Mouse (Mus musculus) heart, postnatal 25 days (tissue): ENCODE measurements around the gene Gdpgp1. TPM values are rescaled to one million over a fixed set of nuclear protein-coding genes. Genes with fewer than 3 reads are reported as not detected.

ENCODE experiments used
- DNase-seq: peaks from one replicate; pipeline ENCODE4 v3.0.0; 2022; ENCODE audit warnings: low spot score
- intact Hi-C: fragments of 180-260 bp; cut with DNase I; formaldehyde crosslinking; loops from one replicate; pipeline ENCODE4 v1.15.1; 2025
- total RNA-seq, 2 experiments: library from RNA; stranded (reverse); gene quantifications; 2 replicates each; pipeline ENCODE4 v1.2.3; 2021

Gene Gdpgp1
- total RNA-seq, 2 experiments from 2014 or later = 1.4 to 1.8 TPM

- intact Hi-C loops = no loop called here
- DNase-seq = no peak
Measured at GRCm38 (mm10) chr7:80267764-80268163, 35.1 kb downstream of the Gdpgp1 start.

GRCm38 (mm10) chr7:80268897-80269750, 36.5 kb downstream of the Gdpgp1 start, which contains the start of gene Vps33b:
Gene Vps33b (plus strand): TSS chr7:80269649.
- intact Hi-C loops = no loop called here
- DNase-seq = peak; percentile 89

GRCm38 (mm10) chr7:80269751-80270255, 37.1 kb downstream of the Gdpgp1 start:
- intact Hi-C loops = no loop called here
- DNase-seq = no peak

- intact Hi-C loops = no loop called here
- no peak for DNase-seq
Measured at GRCm38 (mm10) chr7:80273456-80273855, 40.8 kb downstream of the Gdpgp1 start.

- DNase-seq = no peak
- intact Hi-C loops = no loop called here
Measured at GRCm38 (mm10) chr7:80276374-80276773, 43.7 kb downstream of the Gdpgp1 start.

- intact Hi-C loops = no loop called here
- DNase-seq = no peak
Measured at GRCm38 (mm10) chr7:80280032-80280431, 47.4 kb downstream of the Gdpgp1 start.

GRCm38 (mm10) chr7:80280998-80281397, 48.3 kb downstream of the Gdpgp1 start:
- intact Hi-C loops = no loop called here
- no peak for DNase-seq

- intact Hi-C loops = no loop called here
- no peak for DNase-seq
Measured at GRCm38 (mm10) chr7:80281646-80282045, 49.0 kb downstream of the Gdpgp1 start.

- intact Hi-C loops = no loop called here
- no peak for DNase-seq
Measured at GRCm38 (mm10) chr7:80283226-80283918, 50.7 kb downstream of the Gdpgp1 start.

- intact Hi-C loops = no loop called here
- DNase-seq = no peak
Measured at GRCm38 (mm10) chr7:80284391-80284790, 51.7 kb downstream of the Gdpgp1 start.

GRCm38 (mm10) chr7:80285725-80286124, 53.1 kb downstream of the Gdpgp1 start:
- intact Hi-C loops = no loop called here
- no peak for DNase-seq

- DNase-seq = no peak
- intact Hi-C loops = no loop called here
Measured at GRCm38 (mm10) chr7:80287736-80288135, 55.1 kb downstream of the Gdpgp1 start.

Other genes with a start within 250 kb of the Gdpgp1 start
- gene Zfp710, start 208.1 kb upstream of the Gdpgp1 start, total RNA-seq = 10 to 100 TPM; 27.7 to 29.9 TPM
- 1,000 to 10,000 TPM; 1,585 to 1,668 TPM for gene Idh2, start 117.5 kb upstream of the Gdpgp1 start, total RNA-seq
- gene Sema4b, start 46.0 kb upstream of the Gdpgp1 start, total RNA-seq = 10 to 100 TPM; 11.0 to 12.7 TPM
- gene Cib1, start 52 bp upstream of the Gdpgp1 start, total RNA-seq = 10 to 100 TPM; 14.1 to 18.0 TPM
- under 1 TPM; 0.28 to 0.52 TPM for gene Ttll13, start 13.5 kb downstream of the Gdpgp1 start, total RNA-seq
- gene Ngrn, start 28.4 kb downstream of the Gdpgp1 start, total RNA-seq = 10 to 100 TPM; 25.1 to 27.1 TPM
- 1 to 10 TPM; 5.8 to 6.1 TPM for gene Vps33b, start 36.8 kb downstream of the Gdpgp1 start, total RNA-seq
- 1 to 10 TPM; 2.9 to 3.7 TPM for gene Prc1, start 61.6 kb downstream of the Gdpgp1 start, total RNA-seq
- 1 to 10 TPM; 6.1 to 6.7 TPM for gene Rccd1, start 91.6 kb downstream of the Gdpgp1 start, total RNA-seq
- gene Unc45a, start 108.1 kb downstream of the Gdpgp1 start, total RNA-seq = 10 to 100 TPM; 13.5 to 15.8 TPM
- gene Hddc3, start 110.2 kb downstream of the Gdpgp1 start, total RNA-seq = 10 to 100 TPM; 35.2 to 38.9 TPM
- gene Man2a2, start 138.5 kb downstream of the Gdpgp1 start, total RNA-seq = 10 to 100 TPM; 67.2 to 67.5 TPM
- 10 to 100 TPM; 11.9 to 13.6 TPM for gene Fes, start 155.1 kb downstream of the Gdpgp1 start, total RNA-seq
- gene Furin, start 172.6 kb downstream of the Gdpgp1 start, total RNA-seq = 100 to 1,000 TPM; 106 to 118 TPM